ENCODE assay signal across 9 mouse cellular contexts in the genomic region with DNA sequence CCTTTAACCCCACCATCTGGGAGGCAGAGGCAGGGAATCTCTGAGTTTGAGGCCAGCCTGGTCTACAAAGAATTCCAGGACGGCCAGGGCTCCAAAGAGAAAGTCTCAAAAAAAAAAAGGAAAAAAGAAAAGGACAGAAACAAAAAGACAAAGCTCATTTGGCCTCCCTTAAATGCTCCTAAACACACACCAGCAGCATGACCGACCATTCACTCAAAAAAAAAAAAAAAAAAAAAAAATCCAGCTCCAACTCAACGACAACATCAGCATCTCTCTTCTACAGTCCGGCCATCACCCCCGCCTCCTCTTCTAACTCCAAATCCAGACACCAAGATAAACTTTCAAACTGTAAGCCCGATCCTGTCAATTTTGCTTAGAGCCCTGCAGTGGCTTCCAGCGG. TPM values are rescaled to one million over a fixed set of nuclear protein-coding genes. Genes with fewer than 3 reads are reported as not detected.
DNase-seq lines count a peak whose midpoint lies in the region; ATAC-seq and TF ChIP-seq lines count a peak whose summit lies in the region.
"Had no signal": no experiment of that assay in that cellular context is flagged by ENCODE, and none has a peak within 500 bp of the region (broad histone marks: within the 10 kb centered on the region; RNA-seq: fewer than 3 reads in every experiment).

No protein-coding gene starts in this region.

- DNase-seq in lung, embryonic 14.5 days = no peak
- no peak for DNase-seq in lung, postnatal 14 days
- DNase-seq in embryonic facial prominence, embryonic 14.5 days (ENCODE audit: low spot score) = no peak
- no peak for DNase-seq in cerebellum, adult 9-10 months
- no peak for DNase-seq in adrenal gland, postnatal 10 days
- DNase-seq in urinary bladder, postnatal 10 days (ENCODE audit: low spot score) = no peak
- DNase-seq: kidney, postnatal 10 days had no signal

- H3K27me3 ChIP-seq in lung, embryonic 14.5 days (ENCODE audit: insufficient read depth, low read length) = no peaks in the 10 kb centered on the region
- H3K27me3 ChIP-seq in embryonic facial prominence, embryonic 14.5 days (replicated peaks; ENCODE audit: control insufficient read depth, insufficient read depth, low read length) = no peaks in the 10 kb centered on the region
- H3K27me3 ChIP-seq in intestine, postnatal 0 days (replicated peaks; ENCODE audit: control insufficient read depth, insufficient read depth, low read length) = no peaks in the 10 kb centered on the region
- H3K27me3 ChIP-seq in neural tube, embryonic 14.5 days (ENCODE audit: control insufficient read depth, insufficient read depth, low read length) = no peaks in the 10 kb centered on the region; the same call in 1 of the 2 replicates

- no peaks in the 10 kb centered on the region for H3K9me3 ChIP-seq in lung, embryonic 14.5 days (ENCODE audit: low read depth, low read length)
- H3K9me3 ChIP-seq in embryonic facial prominence, embryonic 14.5 days (ENCODE audit: control insufficient read depth, low read length) = no peaks in the 10 kb centered on the region
- H3K9me3 ChIP-seq in intestine, postnatal 0 days (ENCODE audit: control insufficient read depth) = no peaks in the 10 kb centered on the region
- no peaks in the 10 kb centered on the region for H3K9me3 ChIP-seq in neural tube, embryonic 14.5 days (ENCODE audit: control insufficient read depth, low read length)

- no peak for ATAC-seq in lung, embryonic 14.5 days (ENCODE audit: insufficient read depth)
- no peak for ATAC-seq in embryonic facial prominence, embryonic 14.5 days (ENCODE audit: low read depth)
- ATAC-seq in intestine, postnatal 0 days = no peak
- no peak for ATAC-seq in neural tube, embryonic 14.5 days (ENCODE audit: low read depth)

- peak overlapping the region; percentile 98 for H3K9ac ChIP-seq in lung, embryonic 14.5 days
- H3K9ac ChIP-seq in embryonic facial prominence, embryonic 14.5 days (ENCODE audit: low read depth, low read length) = peak overlapping the region; percentile 99
- peak overlapping the region; percentile 94 for H3K9ac ChIP-seq in intestine, postnatal 0 days (ENCODE audit: low read depth, low read length)
- H3K9ac ChIP-seq in neural tube, embryonic 14.5 days (replicated peaks; ENCODE audit: low read depth, low read length) = peak overlapping the region; percentile 95

- H3K27ac ChIP-seq in lung, embryonic 14.5 days (ENCODE audit: low read depth) = peak overlapping the region; percentile 90; the same call in 1 of the 2 replicates
- H3K27ac ChIP-seq in embryonic facial prominence, embryonic 14.5 days (replicated peaks; ENCODE audit: low read depth, low read length) = peak overlapping the region; percentile 91; the same call in 1 of the 2 replicates
- H3K27ac ChIP-seq in intestine, postnatal 0 days (ENCODE audit: low read depth, low read length) = 0 out of 2 replicates have a peak overlapping the region, but pooled peaks have one; percentile 80
- H3K27ac ChIP-seq in neural tube, embryonic 14.5 days (ENCODE audit: low read depth, low read length) = no peak overlapping the region

- no peak for TF ChIP-seq CTCF in lung, embryonic 14.5 days (IDR thresholded peaks at IDR 0.05; ENCODE audit: low read depth)
- TF ChIP-seq CTCF in intestine, postnatal 0 days (IDR thresholded peaks at IDR 0.05; ENCODE audit: low read depth) = no peak

- peak overlapping the region; percentile 96 for H3K4me3 ChIP-seq in lung, embryonic 14.5 days (ENCODE audit: low read depth, low read length)
- H3K4me3 ChIP-seq in embryonic facial prominence, embryonic 14.5 days (ENCODE audit: low read depth, low read length) = peak overlapping the region; percentile 93
- H3K4me3 ChIP-seq in intestine, postnatal 0 days (ENCODE audit: low read depth, low read length) = peak overlapping the region; percentile 93
- peak overlapping the region; percentile 91 for H3K4me3 ChIP-seq in neural tube, embryonic 14.5 days (ENCODE audit: low read depth, low read length)

- peaks cover 47% of the 10 kb centered on the region for H3K36me3 ChIP-seq in lung, embryonic 14.5 days (ENCODE audit: insufficient read depth)
- H3K36me3 ChIP-seq in embryonic facial prominence, embryonic 14.5 days (ENCODE audit: control insufficient read depth, insufficient read depth, low read length) = peaks cover 45% of the 10 kb centered on the region
- H3K36me3 ChIP-seq in intestine, postnatal 0 days (ENCODE audit: control insufficient read depth, insufficient read depth) = peaks cover 42% of the 10 kb centered on the region
- peaks cover 34% of the 10 kb centered on the region for H3K36me3 ChIP-seq in neural tube, embryonic 14.5 days (ENCODE audit: control insufficient read depth, insufficient read depth, low read length)

- H3K4me2 ChIP-seq in lung, embryonic 14.5 days = peak overlapping the region; percentile 82
- peak overlapping the region; percentile 85 for H3K4me2 ChIP-seq in embryonic facial prominence, embryonic 14.5 days (ENCODE audit: low read depth, low read length)
- H3K4me2 ChIP-seq in intestine, postnatal 0 days (replicated peaks; ENCODE audit: low read depth) = peak overlapping the region; percentile 73
- H3K4me2 ChIP-seq in neural tube, embryonic 14.5 days (ENCODE audit: low read depth, low read length) = peak overlapping the region; percentile 93

- 6% methylated on average over 7 of the region's 7 CpGs for WGBS in lung, embryonic 14.5 days
- WGBS in embryonic facial prominence, embryonic 14.5 days = 14% methylated on average over 7 of the region's 7 CpGs
- 8% methylated on average over 7 of the region's 7 CpGs for WGBS in intestine, postnatal 0 days
- 21% methylated on average over 7 of the region's 7 CpGs for WGBS in neural tube, embryonic 14.5 days

- H3K4me1 ChIP-seq in lung, embryonic 14.5 days (ENCODE audit: insufficient read depth) = peaks cover 4% of the 10 kb centered on the region; the same call in 1 of the 2 replicates
- H3K4me1 ChIP-seq in embryonic facial prominence, embryonic 14.5 days (ENCODE audit: control insufficient read depth, insufficient read depth, low read length) = peaks cover 9% of the 10 kb centered on the region
- no peaks in the 10 kb centered on the region for H3K4me1 ChIP-seq in intestine, postnatal 0 days (replicated peaks; ENCODE audit: control insufficient read depth, insufficient read depth, low read length)
- peaks cover 9% of the 10 kb centered on the region; the same call in 1 of the 2 replicates for H3K4me1 ChIP-seq in neural tube, embryonic 14.5 days (ENCODE audit: control insufficient read depth, insufficient read depth, low read length)

RNA-seq across cellular contexts. Expression of a gene that starts 1.0 kb away (rescaled TPM):
- 419 and 428 TPM in 2 replicates for polyA plus RNA-seq in lung, embryonic 14.5 days (2014; fragmentation: Nextera tagmentation; extraction: Ambion mirVana)
- polyA plus RNA-seq in embryonic facial prominence, embryonic 14.5 days (2014; fragmentation: Nextera tagmentation; extraction: Ambion mirVana) = 298 and 322 TPM in 2 replicates
- 162 and 174 TPM in 2 replicates for polyA plus RNA-seq in intestine, postnatal 0 days (2015; fragmentation: Nextera tagmentation; extraction: Ambion mirVana)
- polyA plus RNA-seq in neural tube, embryonic 14.5 days (2014; fragmentation: Nextera tagmentation; extraction: Ambion mirVana) = 240 and 251 TPM in 2 replicates
- total RNA-seq in adrenal gland, postnatal 10 days (2021) = 100 to 1,000 TPM; 147 to 153 TPM

RNA-seq across cellular contexts. Expression of a gene that starts 8.7 kb away (rescaled TPM):
- polyA plus RNA-seq in lung, embryonic 14.5 days (2014; fragmentation: Nextera tagmentation; extraction: Ambion mirVana) = not detected in 2 replicates
- 0.93 and 1.4 TPM in 2 replicates for polyA plus RNA-seq in embryonic facial prominence, embryonic 14.5 days (2014; fragmentation: Nextera tagmentation; extraction: Ambion mirVana)
- 9.9 and 11.4 TPM in 2 replicates for polyA plus RNA-seq in intestine, postnatal 0 days (2015; fragmentation: Nextera tagmentation; extraction: Ambion mirVana)
- polyA plus RNA-seq in neural tube, embryonic 14.5 days (2014; fragmentation: Nextera tagmentation; extraction: Ambion mirVana) = 0.25 and 0.32 TPM in 2 replicates
- total RNA-seq in adrenal gland, postnatal 10 days (2021) = under 1 TPM; 0.30 to 0.33 TPM

RNA-seq across cellular contexts. Expression of a gene that starts 31.2 kb away (rescaled TPM):
- 56.0 and 58.8 TPM in 2 replicates for polyA plus RNA-seq in lung, embryonic 14.5 days (2014; fragmentation: Nextera tagmentation; extraction: Ambion mirVana)
- polyA plus RNA-seq in embryonic facial prominence, embryonic 14.5 days (2014; fragmentation: Nextera tagmentation; extraction: Ambion mirVana) = 82.0 and 89.4 TPM in 2 replicates
- polyA plus RNA-seq in intestine, postnatal 0 days (2015; fragmentation: Nextera tagmentation; extraction: Ambion mirVana) = 71.6 and 79.0 TPM in 2 replicates
- 66.0 and 69.1 TPM in 2 replicates for polyA plus RNA-seq in neural tube, embryonic 14.5 days (2014; fragmentation: Nextera tagmentation; extraction: Ambion mirVana)
- total RNA-seq in adrenal gland, postnatal 10 days (2021) = 10 to 100 TPM; 78.0 to 81.5 TPM

RNA-seq across cellular contexts. Expression of a gene that starts 56.4 kb away (rescaled TPM):
- polyA plus RNA-seq in lung, embryonic 14.5 days (2014; fragmentation: Nextera tagmentation; extraction: Ambion mirVana) = 7.6 and 9.5 TPM in 2 replicates
- 7.2 and 7.3 TPM in 2 replicates for polyA plus RNA-seq in embryonic facial prominence, embryonic 14.5 days (2014; fragmentation: Nextera tagmentation; extraction: Ambion mirVana)
- polyA plus RNA-seq in intestine, postnatal 0 days (2015; fragmentation: Nextera tagmentation; extraction: Ambion mirVana) = 7.7 and 8.3 TPM in 2 replicates
- 4.4 and 5.0 TPM in 2 replicates for polyA plus RNA-seq in neural tube, embryonic 14.5 days (2014; fragmentation: Nextera tagmentation; extraction: Ambion mirVana)
- total RNA-seq in adrenal gland, postnatal 10 days (2021) = 10 to 100 TPM; 11.6 to 15.9 TPM

RNA-seq across cellular contexts. Expression of a gene that starts 56.4 kb away (rescaled TPM):
- 9.1 and 9.3 TPM in 2 replicates for polyA plus RNA-seq in lung, embryonic 14.5 days (2014; fragmentation: Nextera tagmentation; extraction: Ambion mirVana)
- polyA plus RNA-seq in embryonic facial prominence, embryonic 14.5 days (2014; fragmentation: Nextera tagmentation; extraction: Ambion mirVana) = 7.8 and 8.4 TPM in 2 replicates
- polyA plus RNA-seq in intestine, postnatal 0 days (2015; fragmentation: Nextera tagmentation; extraction: Ambion mirVana) = 6.7 and 7.7 TPM in 2 replicates
- polyA plus RNA-seq in neural tube, embryonic 14.5 days (2014; fragmentation: Nextera tagmentation; extraction: Ambion mirVana) = 5.1 and 5.2 TPM in 2 replicates
- total RNA-seq in adrenal gland, postnatal 10 days (2021) = 1 to 10 TPM; 6.3 to 6.6 TPM
